Mouse (Mus musculus) MEL-GATA-1-ER (cell line): Measurements from ENCODE around the gene Gm21454.
"Not testable (repeated sequence)": the region's sequence is repeated elsewhere in the genome, so short reads cannot be mapped to it uniquely, and the experiment has no call there.

Source experiments
- DNase-seq: peaks from one replicate; pipeline ENCODE4 v3.0.0-alpha.2; 2012; ENCODE audit warnings: low read depth; ENCODE audit errors: extremely low read depth

Gm21454 gene

GRCm38 (mm10) chrY:13252091-13252490 is at the start of gene Gm21454, which contains the start of gene Gm21440:
TSS of gene Gm21454 (plus strand) at chrY:13252442.
TSS of gene Gm21440 (plus strand) at chrY:13252391.
- DNase-seq = not testable (repeated sequence)

DNA sequence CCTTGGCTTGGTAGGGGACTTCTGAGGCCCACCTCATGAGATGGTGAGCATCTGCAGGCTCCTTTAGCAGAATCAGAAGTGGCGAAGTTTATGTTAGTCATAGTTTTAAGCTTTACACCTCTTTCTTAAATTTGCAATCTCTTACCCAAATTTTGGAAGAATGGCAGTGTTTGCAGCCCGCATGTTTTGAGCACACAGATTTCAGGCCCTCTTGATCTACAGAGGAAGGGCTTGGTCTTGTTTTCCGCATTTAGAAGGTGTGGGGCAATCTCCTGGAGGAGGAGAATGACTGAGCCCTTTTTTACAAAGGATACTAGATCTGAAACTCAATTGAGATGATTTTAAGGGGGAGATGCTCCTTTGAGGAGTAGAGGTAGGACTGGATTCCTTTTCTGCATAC is 28.4 kb upstream of the Gm21454 start, which contains the start of gene Gm21828:
Gene Gm21828, minus strand, starts transcription at position 101 of the 400 bp plus-strand sequence.
- not testable (repeated sequence) for DNase-seq

DNA sequence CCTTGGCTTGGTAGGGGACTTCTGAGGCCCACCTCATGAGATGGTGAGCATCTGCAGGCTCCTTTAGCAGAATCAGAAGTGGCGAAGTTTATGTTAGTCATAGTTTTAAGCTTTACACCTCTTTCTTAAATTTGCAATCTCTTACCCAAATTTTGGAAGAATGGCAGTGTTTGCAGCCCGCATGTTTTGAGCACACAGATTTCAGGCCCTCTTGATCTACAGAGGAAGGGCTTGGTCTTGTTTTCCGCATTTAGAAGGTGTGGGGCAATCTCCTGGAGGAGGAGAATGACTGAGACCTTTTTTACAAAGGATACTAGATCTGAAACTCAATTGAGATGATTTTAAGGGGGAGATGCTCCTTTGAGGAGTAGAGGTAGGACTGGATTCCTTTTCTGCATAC is 96.7 kb downstream of the Gm21454 start, which contains the start of gene Gm21725:
Gene Gm21725, minus strand, starts transcription at position 101 of the 400 bp plus-strand sequence.
- not testable (repeated sequence) for DNase-seq
